Mouse (Mus musculus): ENCODE measurements around the gene Cnppd1. TPM values are rescaled to one million over a fixed set of nuclear protein-coding genes. Genes with fewer than 3 reads are reported as not detected.

Cnppd1 gene
- polyA plus RNA-seq (2014; fragmentation: Nextera tagmentation; extraction: Ambion mirVana): 35.9 and 41.4 TPM in 2 replicates

DNA sequence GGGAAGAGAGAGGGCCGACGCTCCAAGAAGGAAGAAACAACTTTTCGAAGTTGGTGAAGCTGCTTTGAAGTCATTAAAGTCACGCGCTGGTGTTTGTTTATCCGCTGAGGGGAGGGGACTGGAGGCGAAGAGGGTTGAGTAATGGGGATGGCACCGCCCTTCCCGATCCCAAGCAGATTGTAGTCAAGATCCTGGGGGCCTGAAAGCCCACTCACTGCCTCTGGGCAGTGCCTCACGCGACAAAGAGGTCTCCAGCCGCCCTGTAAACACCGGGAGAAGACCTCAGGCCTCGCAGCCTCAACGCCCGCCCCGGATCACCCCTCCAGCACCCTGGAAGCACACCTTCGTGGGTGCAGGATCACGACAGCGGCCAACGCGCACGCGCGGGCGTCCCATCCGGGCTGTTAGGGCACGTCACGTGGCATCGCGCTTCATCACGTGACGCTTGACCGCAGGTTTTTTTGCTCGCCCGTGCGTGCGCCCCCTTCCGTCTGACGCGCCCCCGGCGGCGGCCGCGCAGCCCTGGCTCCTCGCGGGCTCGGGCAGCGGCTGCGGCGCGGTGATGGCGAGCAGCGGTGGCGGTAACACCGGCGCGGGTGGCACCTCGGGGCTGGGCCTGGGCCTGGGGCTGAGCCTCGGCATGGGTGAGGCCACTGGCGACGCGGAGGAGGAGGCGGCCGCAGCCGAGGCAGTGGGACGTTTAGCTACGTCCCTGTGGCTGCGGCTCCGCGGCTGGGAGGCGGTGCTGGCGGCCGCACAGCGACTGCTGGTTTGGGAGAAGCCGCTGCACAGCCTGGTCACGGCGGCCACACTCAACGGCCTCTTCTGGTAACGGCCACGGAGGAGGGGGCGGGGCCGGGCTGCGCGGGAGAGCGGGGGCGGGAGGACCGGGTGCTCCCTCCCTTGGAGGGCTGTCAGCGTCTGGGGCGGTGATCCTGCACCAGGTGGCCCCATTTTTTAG, at the start of gene Cnppd1, which contains the start of gene Retreg2:
Gene Cnppd1, minus strand, starts transcription at position 411 of the 961 bp plus-strand sequence.
Gene Retreg2, plus strand, starts transcription at position 478 of the 961 bp plus-strand sequence.
- Histone ChIP-seq H3K27me3 (replicated peaks; ENCODE audit: control insufficient read depth, insufficient read depth, low read length) (no peaks in the 10 kb centered on the region), H3K4me1 (ENCODE audit: control insufficient read depth, insufficient read depth, low read length) (peaks cover 16% of the 10 kb centered on the region), H3K36me3 (ENCODE audit: control insufficient read depth, insufficient read depth, low read length) (peaks cover 62% of the 10 kb centered on the region), H3K9ac (ENCODE audit: low read depth, low read length) (peak within 1 kb of the TSS; percentile 93), H3K4me2 (ENCODE audit: low read depth, low read length) (peak within 1 kb of the TSS; percentile 96), H3K4me3 (ENCODE audit: low read depth, low read length) (peak within 1 kb of the TSS; percentile 93), H3K9me3 (ENCODE audit: control insufficient read depth, low read length) (no peaks in the 10 kb centered on the region), H3K27ac (replicated peaks; ENCODE audit: low read depth, low read length) (peak within 1 kb of the TSS; percentile 92)
- ATAC-seq (ENCODE audit: low read depth): peak; percentile 89
- 0% methylated on average over 34 of the region's 91 CpGs for WGBS
- DNase-seq (ENCODE audit: low spot score): peak; percentile 97

DNA sequence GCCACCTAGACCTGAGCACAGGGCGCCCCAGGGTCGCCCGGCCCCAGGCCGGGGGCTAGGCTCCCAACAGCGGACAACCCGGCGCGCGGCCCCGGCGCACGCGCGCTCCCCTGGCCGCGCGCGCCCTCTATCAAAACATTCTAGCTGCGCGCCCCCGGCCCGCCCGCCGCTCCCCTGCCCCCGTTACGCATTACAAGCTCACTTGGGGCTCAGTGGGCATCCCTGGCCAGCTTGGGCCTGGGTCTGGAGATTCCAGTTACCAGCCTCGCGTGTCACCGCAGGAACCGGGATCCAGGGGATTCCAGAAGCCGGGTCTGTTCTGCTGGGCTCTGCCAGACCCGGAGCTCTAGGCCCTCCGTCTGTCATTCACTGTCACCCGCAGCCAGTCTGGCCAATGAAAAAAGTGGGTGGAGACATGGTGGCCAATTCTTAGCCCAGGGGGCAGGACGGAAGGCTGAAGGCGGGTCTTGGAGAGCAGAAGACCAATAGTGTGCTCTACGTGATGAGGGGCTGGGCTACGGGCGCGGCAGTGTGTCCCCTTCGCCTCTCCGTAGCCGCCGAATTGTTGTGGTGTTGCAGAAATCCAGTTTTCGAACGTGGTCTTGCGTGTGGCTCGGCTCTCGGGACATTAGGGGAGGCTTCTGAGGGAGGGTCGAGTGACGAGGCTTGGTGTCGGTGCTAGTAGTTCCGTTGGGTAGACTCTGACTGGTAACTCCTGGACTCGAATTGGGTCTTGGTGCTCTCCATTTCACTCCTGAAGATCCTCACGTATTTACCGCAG, 49.3 kb upstream of the Cnppd1 start, which contains the start of the genes Ankzf1 and Atg9a:
Gene Ankzf1, plus strand, starts transcription at position 530 of the 781 bp plus-strand sequence.
Gene Atg9a, minus strand, starts transcription at position 575 of the 781 bp plus-strand sequence.
- peaks cover 17% of the 10 kb centered on the region for H3K4me1 ChIP-seq (ENCODE audit: control insufficient read depth, insufficient read depth, low read length)
- WGBS: 0% methylated on average over 32 of the region's 56 CpGs
- no peaks in the 10 kb centered on the region for H3K27me3 ChIP-seq (replicated peaks; ENCODE audit: control insufficient read depth, insufficient read depth, low read length)
- H3K36me3 ChIP-seq (ENCODE audit: control insufficient read depth, insufficient read depth, low read length): peaks cover 44% of the 10 kb centered on the region
- H3K4me2 ChIP-seq (ENCODE audit: low read depth, low read length): peak within 1 kb of the TSS; percentile 91
- ATAC-seq (ENCODE audit: low read depth) (peak; percentile 100), DNase-seq (ENCODE audit: low spot score) (peak; percentile 99)
- peak within 1 kb of the TSS; percentile 77 for H3K4me3 ChIP-seq (ENCODE audit: low read depth, low read length)
- peak within 1 kb of the TSS; percentile 94 for H3K27ac ChIP-seq (replicated peaks; ENCODE audit: low read depth, low read length)
- no peaks in the 10 kb centered on the region for H3K9me3 ChIP-seq (ENCODE audit: control insufficient read depth, low read length)
- H3K9ac ChIP-seq (ENCODE audit: low read depth, low read length): peak within 1 kb of the TSS; percentile 90

DNA sequence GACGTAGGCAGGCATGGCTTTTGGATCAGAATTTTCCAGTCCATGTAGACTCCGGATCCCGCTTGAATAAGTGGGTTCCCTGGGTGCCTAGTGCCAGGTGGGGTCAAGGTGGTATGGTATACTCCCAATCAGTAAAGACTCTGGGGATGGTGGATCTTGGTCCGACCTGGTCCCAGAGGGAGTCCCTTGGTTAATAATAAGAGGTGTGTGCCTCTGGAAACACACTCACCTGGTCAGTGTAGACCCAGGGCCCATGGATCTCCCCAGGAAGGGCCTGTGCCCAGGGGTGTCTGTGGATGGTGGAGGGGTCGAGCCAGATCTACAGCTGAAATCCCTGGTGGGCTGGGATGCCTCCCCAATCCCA, 48.7 kb upstream of the Cnppd1 start:
- Histone ChIP-seq H3K36me3 (ENCODE audit: control insufficient read depth, insufficient read depth, low read length) (peaks cover 44% of the 10 kb centered on the region), H3K4me2 (ENCODE audit: low read depth, low read length) (peak overlapping the region; percentile 91), H3K9me3 (ENCODE audit: control insufficient read depth, low read length) (no peaks in the 10 kb centered on the region), H3K9ac (ENCODE audit: low read depth, low read length) (peak overlapping the region; percentile 90), H3K27ac (replicated peaks; ENCODE audit: low read depth, low read length) (peak overlapping the region; percentile 80), H3K4me3 (ENCODE audit: low read depth, low read length) (peak overlapping the region; percentile 77), H3K27me3 (replicated peaks; ENCODE audit: control insufficient read depth, insufficient read depth, low read length) (no peaks in the 10 kb centered on the region), H3K4me1 (ENCODE audit: control insufficient read depth, insufficient read depth, low read length) (peaks cover 17% of the 10 kb centered on the region)
- 38% methylated on average over 5 of the region's 5 CpGs for WGBS
- ATAC-seq (ENCODE audit: low read depth): no peak
- DNase-seq (ENCODE audit: low spot score): no peak

DNA sequence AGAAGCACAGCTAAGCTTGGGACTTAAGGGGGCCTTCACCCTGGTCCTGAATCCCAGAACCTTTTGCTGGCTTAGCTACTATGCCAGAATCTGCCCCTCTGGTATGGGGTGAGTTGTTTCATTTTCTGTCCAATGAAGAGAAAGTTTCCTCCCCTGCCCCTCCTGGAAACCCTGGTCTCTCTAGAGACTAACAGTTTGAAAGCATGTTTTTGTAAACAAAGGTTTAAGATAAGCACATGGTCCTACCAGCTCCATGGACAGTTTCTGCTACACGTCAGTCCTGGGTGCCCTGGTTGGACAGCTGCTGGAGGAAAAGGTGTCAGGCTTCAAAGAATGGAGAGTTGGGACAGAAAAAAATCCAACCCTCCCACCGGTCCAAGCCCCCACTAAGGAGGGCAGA, 48.1 kb upstream of the Cnppd1 start:
- WGBS: 62% methylated on average over 2 of the region's 2 CpGs
- H3K27ac ChIP-seq (replicated peaks; ENCODE audit: low read depth, low read length): no peak overlapping the region
- ATAC-seq (ENCODE audit: low read depth): no peak
- H3K9ac ChIP-seq (ENCODE audit: low read depth, low read length): peak overlapping the region; percentile 90; the same call in 1 of the 2 replicates
- no peak for DNase-seq (ENCODE audit: low spot score)
- 0 out of 2 replicates have a peak overlapping the region, but pooled peaks have one; percentile 77 for H3K4me3 ChIP-seq (ENCODE audit: low read depth, low read length)
- peak overlapping the region; percentile 91 for H3K4me2 ChIP-seq (ENCODE audit: low read depth, low read length)
- no peaks in the 10 kb centered on the region for H3K9me3 ChIP-seq (ENCODE audit: control insufficient read depth, low read length)
- H3K36me3 ChIP-seq (ENCODE audit: control insufficient read depth, insufficient read depth, low read length): peaks cover 44% of the 10 kb centered on the region
- H3K27me3 ChIP-seq (replicated peaks; ENCODE audit: control insufficient read depth, insufficient read depth, low read length): no peaks in the 10 kb centered on the region
- peaks cover 17% of the 10 kb centered on the region for H3K4me1 ChIP-seq (ENCODE audit: control insufficient read depth, insufficient read depth, low read length)

DNA sequence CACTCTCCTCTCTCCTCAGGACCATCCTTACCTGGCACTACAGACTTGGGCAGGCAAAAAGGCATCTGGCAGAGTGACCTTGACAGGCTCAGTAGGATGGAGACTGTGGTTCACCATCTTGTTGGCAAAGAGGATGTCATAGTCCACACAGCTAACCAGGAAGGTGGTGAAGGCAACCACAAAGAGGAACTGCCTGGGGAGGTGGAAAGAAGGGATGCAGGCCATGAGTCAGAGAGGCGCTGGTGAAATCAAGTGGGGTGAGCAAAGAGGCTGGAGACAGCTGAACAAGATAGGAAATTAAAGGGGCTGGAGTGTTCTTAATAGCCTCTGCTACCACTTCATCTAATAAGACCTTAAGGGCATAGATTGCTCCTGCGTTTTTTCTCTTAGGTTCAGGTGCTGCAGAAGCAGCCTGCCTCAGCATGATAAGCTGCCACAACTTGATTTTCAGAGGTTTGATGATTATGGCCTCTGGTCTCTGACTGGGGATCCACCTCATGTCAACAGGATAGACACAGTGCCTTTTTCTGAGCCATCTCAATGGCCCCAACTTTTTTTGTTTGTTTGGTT, 45.5 kb upstream of the Cnppd1 start:
- no peaks in the 10 kb centered on the region for H3K9me3 ChIP-seq (ENCODE audit: control insufficient read depth, low read length)
- no peak overlapping the region for H3K9ac ChIP-seq (ENCODE audit: low read depth, low read length)
- WGBS: 94% methylated on average over 2 of the region's 2 CpGs
- H3K4me3 ChIP-seq (ENCODE audit: low read depth, low read length): no peak overlapping the region
- DNase-seq (ENCODE audit: low spot score) (no peak), ATAC-seq (ENCODE audit: low read depth) (no peak)
- H3K4me2 ChIP-seq (ENCODE audit: low read depth, low read length): no peak overlapping the region
- no peak overlapping the region for H3K27ac ChIP-seq (replicated peaks; ENCODE audit: low read depth, low read length)
- peaks cover 13% of the 10 kb centered on the region for H3K4me1 ChIP-seq (ENCODE audit: control insufficient read depth, insufficient read depth, low read length)
- no peaks in the 10 kb centered on the region for H3K27me3 ChIP-seq (replicated peaks; ENCODE audit: control insufficient read depth, insufficient read depth, low read length)
- peaks cover 58% of the 10 kb centered on the region for H3K36me3 ChIP-seq (ENCODE audit: control insufficient read depth, insufficient read depth, low read length)

DNA sequence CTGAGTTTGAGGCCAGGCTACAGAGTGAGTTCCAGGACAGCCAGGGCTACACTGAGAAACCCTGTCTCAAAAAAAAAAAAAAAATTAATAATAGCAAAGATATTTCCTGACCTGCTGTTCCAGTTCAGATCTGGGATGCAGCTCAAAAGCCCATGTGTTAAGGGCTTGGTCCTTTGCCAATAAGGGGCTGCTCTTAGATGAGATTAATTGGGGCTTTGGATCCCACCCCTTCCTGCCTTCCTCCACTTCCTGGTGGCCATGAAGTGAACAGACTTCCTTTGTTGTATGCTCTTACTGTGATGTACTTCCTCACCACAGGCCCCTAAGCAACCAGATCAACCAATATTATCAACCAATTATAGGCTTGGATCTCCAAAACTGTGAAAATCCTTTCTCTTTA, 44.6 kb upstream of the Cnppd1 start:
- Histone ChIP-seq H3K9ac (ENCODE audit: low read depth, low read length) (no peak overlapping the region), H3K27ac (replicated peaks; ENCODE audit: low read depth, low read length) (no peak overlapping the region), H3K9me3 (ENCODE audit: control insufficient read depth, low read length) (no peaks in the 10 kb centered on the region), H3K36me3 (ENCODE audit: control insufficient read depth, insufficient read depth, low read length) (peaks cover 67% of the 10 kb centered on the region), H3K27me3 (replicated peaks; ENCODE audit: control insufficient read depth, insufficient read depth, low read length) (no peaks in the 10 kb centered on the region), H3K4me3 (ENCODE audit: low read depth, low read length) (no peak overlapping the region), H3K4me1 (ENCODE audit: control insufficient read depth, insufficient read depth, low read length) (peaks cover 11% of the 10 kb centered on the region), H3K4me2 (ENCODE audit: low read depth, low read length) (no peak overlapping the region)
- ATAC-seq (ENCODE audit: low read depth) (no peak), DNase-seq (ENCODE audit: low spot score) (peak; percentile 47)

DNA sequence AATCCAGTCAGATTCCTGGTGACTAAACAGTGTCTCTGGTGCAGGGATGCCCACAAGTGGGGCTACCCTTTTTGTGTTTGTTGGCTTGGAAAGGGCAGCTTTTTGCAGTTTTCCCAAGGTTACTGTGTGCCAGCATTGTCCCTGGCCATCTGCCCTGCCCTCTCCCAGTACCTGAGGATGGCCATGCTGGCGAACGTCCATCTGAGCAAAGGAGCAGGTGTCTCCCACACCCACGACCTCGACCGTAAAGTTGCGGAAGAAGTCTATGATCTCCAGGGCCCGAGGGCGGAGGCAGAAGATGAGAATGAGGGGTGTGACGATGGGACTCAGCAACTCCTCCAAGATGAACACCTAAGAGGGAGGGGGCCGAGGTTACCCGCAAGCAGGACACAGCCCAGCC, 43.0 kb upstream of the Cnppd1 start:
- 93% methylated on average over 11 of the region's 11 CpGs for WGBS
- H3K4me3 ChIP-seq (ENCODE audit: low read depth, low read length): no peak overlapping the region
- no peak overlapping the region for H3K4me2 ChIP-seq (ENCODE audit: low read depth, low read length)
- no peaks in the 10 kb centered on the region for H3K9me3 ChIP-seq (ENCODE audit: control insufficient read depth, low read length)
- peaks cover 74% of the 10 kb centered on the region for H3K36me3 ChIP-seq (ENCODE audit: control insufficient read depth, insufficient read depth, low read length)
- H3K9ac ChIP-seq (ENCODE audit: low read depth, low read length): no peak overlapping the region
- H3K27me3 ChIP-seq (replicated peaks; ENCODE audit: control insufficient read depth, insufficient read depth, low read length): no peaks in the 10 kb centered on the region
- ATAC-seq (ENCODE audit: low read depth) (no peak), DNase-seq (ENCODE audit: low spot score) (no peak)
- H3K27ac ChIP-seq (replicated peaks; ENCODE audit: low read depth, low read length): no peak overlapping the region
- peaks cover 2% of the 10 kb centered on the region; the same call in 1 of the 2 replicates for H3K4me1 ChIP-seq (ENCODE audit: control insufficient read depth, insufficient read depth, low read length)

DNA sequence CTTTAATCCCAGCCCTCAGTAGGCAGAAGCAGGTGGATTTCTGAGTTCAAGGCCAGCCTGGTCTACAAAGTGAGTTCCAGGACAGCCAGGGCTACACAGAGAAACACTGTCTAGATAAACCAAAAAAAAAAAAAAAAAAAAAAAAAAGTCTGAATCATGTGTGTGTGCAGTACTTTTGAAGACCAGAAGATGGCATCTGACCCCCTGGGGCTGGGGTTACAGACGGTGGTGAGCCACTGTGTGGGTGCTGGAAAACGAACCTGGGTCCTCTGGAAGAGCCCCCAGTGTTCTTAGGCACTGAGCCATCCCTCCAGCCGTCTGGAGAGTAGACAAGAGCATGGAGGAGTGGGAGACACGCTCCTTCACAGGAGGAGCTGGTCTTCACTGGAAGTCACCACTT, 39.6 kb upstream of the Cnppd1 start:
- Histone ChIP-seq H3K4me2 (ENCODE audit: low read depth, low read length) (no peak overlapping the region), H3K4me3 (ENCODE audit: low read depth, low read length) (no peak overlapping the region), H3K27me3 (replicated peaks; ENCODE audit: control insufficient read depth, insufficient read depth, low read length) (no peaks in the 10 kb centered on the region), H3K9me3 (ENCODE audit: control insufficient read depth, low read length) (no peaks in the 10 kb centered on the region), H3K9ac (ENCODE audit: low read depth, low read length) (no peak overlapping the region), H3K36me3 (ENCODE audit: control insufficient read depth, insufficient read depth, low read length) (peaks cover 59% of the 10 kb centered on the region), H3K27ac (replicated peaks; ENCODE audit: low read depth, low read length) (no peak overlapping the region), H3K4me1 (ENCODE audit: control insufficient read depth, insufficient read depth, low read length) (peaks cover 6% of the 10 kb centered on the region)
- WGBS: 49% methylated on average over 4 of the region's 4 CpGs
- no peak for DNase-seq (ENCODE audit: low spot score)
- no peak for ATAC-seq (ENCODE audit: low read depth)
